Mouse (Mus musculus): ENCODE measurements around the gene Tob1.

Gene Tob1

GRCm38 (mm10) chr11:94229207-94229960 lies 18.1 kb downstream of the Tob1 start:
- DNase-seq (ENCODE audit: inconsistent ontology term), result no peak

DNA sequence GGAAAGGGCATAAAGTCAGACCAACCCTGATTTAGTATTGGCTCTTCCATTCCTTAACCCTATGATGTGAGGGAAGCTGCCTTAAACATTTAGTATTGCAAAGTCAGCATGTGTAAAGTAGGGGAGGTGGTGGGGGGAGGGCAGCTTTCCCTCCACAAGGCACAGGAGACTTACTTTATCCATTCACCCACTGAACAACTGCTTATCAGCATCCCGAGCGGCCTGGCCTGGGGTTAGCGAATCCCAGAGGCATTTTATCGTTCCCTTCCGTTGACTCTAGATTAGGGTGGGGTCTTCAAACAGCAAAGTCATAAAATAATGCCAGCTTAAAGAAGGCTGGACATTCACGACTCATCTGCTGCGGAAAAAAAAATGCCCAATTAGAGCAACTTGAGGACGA lies 19.0 kb downstream of the Tob1 start:
- no peak for DNase-seq (ENCODE audit: inconsistent ontology term)

- peak; percentile 84 for DNase-seq (ENCODE audit: inconsistent ontology term)
Measured at GRCm38 (mm10) chr11:94231821-94232552, 20.7 kb downstream of the Tob1 start.

- peak; percentile 65 for DNase-seq (ENCODE audit: inconsistent ontology term)
Measured at GRCm38 (mm10) chr11:94233405-94233804, 22.2 kb downstream of the Tob1 start.

DNA sequence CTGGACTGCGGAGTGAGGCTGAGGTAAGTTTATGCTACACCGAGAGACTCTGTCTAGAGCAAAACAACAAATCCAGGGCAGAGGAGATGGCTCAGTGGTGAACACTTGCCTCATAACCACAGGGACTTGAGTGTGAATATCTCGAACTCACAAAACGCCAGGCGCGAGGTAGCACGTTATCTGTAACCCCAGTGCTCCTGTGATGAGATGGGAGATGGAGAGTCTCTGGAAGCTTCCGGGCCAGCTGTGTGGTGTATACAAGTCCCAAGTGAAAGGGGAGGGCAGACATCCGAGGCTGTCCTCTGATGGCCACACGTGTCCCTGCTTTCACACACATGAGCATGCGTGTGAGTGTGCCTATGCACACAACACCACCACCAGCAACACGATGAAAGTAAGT lies 23.1 kb downstream of the Tob1 start:
- no peak for DNase-seq (ENCODE audit: inconsistent ontology term)

DNA sequence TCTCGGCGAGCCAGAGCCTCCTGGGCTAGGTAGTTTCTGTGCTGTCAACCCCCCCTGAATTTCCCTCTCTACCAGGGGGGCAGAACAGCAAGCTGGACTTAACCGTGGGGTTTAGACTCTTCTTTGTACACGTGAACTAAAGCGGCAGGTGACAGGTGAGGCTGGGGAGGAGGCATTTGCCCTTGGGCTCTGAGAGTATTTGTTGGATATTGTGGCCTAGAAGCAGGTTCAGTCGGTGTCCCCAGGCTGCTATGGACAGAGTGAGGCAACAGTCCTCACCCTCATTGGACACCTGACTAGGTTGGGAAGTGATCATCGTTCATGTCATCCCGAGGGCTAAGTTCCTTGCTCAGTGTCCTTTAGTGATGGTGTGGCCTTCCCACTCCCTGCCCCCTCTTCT lies 23.6 kb downstream of the Tob1 start:
- DNase-seq (ENCODE audit: inconsistent ontology term), result no peak

- DNase-seq (ENCODE audit: inconsistent ontology term), result peak; percentile 86
Measured at GRCm38 (mm10) chr11:94236074-94236473, 24.8 kb downstream of the Tob1 start.

DNA sequence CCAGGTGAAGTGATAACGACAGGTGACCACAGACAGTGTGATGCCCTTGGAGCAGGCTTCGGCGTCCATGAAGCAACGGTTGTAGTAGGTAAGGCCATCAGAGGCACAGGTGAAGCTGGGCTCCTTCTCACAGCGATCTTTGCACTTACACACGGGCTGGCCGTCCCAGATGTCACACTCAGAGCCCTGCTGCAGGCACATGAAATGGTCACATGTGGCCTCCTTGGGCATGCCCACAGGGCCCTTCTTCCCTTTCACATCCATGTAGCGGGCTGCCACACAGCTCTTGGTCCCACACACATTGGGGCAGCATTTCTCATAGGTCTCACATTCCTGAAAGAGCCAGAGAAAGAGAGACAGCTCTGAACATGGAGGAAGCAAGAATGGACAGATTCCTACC lies 27.5 kb downstream of the Tob1 start:
- no peak for DNase-seq (ENCODE audit: inconsistent ontology term)

- DNase-seq (ENCODE audit: inconsistent ontology term), result peak; percentile 24
Measured at GRCm38 (mm10) chr11:94239706-94240105, 28.5 kb downstream of the Tob1 start.

GRCm38 (mm10) chr11:94242760-94243421 lies 31.6 kb downstream of the Tob1 start:
- peak; percentile 36 for DNase-seq (ENCODE audit: inconsistent ontology term)

DNA sequence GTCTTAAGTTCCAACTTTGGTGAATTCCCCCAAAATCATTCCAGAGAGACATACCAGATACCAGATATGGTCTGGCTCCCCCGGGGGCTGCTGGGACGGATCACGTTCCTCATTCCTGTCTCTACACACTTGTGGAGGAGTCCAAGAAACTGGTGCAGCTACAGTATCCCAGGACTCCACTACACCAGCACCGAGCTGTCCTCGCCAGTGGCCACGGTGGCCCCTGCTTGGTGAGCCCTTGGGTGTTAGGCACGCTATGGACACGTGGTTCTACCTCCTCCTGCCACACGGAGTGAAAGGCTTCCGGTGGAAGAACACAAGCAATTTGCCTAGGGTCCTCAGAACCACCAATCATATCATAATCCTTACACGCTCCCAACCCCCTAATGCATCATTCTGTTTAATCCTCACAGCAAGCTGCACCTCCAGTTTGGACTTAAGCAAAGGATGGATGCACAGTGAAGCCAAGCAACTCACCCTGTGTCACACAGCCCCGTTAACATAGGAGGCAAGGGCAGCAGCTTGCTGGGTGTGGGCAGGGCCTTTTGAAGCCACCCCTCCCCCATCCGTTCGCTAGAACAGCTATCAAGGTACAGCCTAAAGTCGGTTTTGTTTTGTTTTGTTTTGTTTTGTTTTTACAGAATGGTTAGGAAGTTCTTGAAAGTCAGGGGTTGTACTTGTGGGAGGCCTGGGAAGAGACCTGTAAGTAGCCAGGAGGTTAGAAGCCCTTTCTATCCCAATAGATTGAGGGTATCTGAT lies 32.3 kb downstream of the Tob1 start:
- DNase-seq (ENCODE audit: inconsistent ontology term), result no peak

GRCm38 (mm10) chr11:94244385-94244784 lies 33.1 kb downstream of the Tob1 start:
- no peak for DNase-seq (ENCODE audit: inconsistent ontology term)

DNA sequence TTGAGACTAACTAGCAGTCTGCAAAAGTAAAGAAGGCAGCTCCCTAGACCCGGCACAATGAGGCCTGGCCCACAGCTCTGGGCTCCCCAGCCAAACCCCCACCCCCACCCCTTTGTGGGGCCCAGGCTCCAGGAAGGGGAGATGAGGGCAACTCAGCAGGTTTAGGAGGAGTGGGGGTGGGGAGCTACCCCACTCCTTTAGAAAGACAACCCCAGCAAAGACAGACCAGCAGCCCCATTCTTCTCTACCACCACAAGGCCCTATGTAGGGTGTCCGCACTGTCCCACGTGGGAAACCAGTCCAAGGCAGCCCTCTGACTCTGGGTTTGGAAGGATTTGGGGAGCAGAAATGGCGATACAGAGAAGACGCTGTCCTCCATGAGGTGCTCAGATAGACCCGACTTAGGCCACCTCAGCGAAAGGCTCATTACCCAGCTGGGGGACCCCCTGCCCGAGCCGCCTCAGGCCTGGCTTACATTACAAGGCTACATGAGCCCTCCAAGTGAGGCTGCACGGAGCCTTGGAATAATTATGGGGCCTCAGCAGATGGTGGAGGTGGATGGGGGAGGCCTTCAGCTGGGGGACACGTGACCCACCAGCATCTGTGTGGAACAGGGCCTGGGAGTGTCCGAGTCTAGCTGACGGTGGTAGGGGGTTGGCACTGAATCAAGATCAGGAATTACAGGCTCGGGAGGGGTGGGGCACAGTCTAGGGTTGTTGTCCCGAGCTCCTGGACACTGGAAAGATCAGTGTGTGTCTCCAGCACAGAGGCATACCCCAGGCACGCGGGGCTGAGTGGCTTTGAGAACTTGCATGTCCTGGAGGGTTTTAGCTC lies 34.9 kb downstream of the Tob1 start, which contains the start of gene Wfikkn2:
TSS of gene Wfikkn2 (minus strand) at position 51 of the 834 bp plus-strand sequence.
- no peak for DNase-seq (ENCODE audit: inconsistent ontology term)

DNA sequence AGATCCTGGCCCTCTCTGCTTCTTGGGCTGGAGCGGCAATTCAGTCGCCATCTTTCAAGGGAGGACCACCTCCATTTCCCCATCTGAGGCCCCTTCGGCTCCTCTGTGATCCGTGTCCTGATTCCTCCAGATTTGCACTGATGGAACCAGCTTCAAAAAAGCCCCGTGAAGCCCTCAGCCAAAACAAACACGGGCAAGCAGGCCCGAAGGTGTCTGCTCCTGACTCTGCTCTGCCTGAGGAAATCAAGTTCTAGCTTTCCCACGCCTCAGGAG lies 35.5 kb downstream of the Tob1 start:
- DNase-seq (ENCODE audit: inconsistent ontology term), result no peak

GRCm38 (mm10) chr11:94253156-94253555 lies 41.9 kb downstream of the Tob1 start:
- no peak for DNase-seq (ENCODE audit: inconsistent ontology term)

- peak; percentile 47 for DNase-seq (ENCODE audit: inconsistent ontology term)
Measured at GRCm38 (mm10) chr11:94253691-94254090, 42.4 kb downstream of the Tob1 start.

DNA sequence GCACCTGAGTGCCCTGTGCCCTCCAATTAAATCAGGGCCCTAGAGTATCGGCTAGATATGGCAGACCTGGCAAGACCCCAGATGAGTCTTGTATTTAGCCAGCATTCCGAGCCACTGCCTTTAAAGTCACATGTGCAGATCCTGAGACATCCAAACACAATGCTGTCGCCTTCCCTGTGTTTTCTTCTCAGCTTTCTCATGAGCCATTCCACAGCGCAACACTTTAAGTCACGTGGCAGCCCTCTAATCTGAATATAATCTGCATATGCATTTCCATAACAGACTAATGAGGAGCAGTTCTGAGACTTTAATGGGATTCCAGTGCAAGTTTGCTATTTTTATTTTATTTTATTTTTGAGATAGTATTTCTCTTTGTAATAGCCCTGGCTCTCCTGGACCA lies 44.5 kb downstream of the Tob1 start:
- no peak for DNase-seq (ENCODE audit: inconsistent ontology term)

DNA sequence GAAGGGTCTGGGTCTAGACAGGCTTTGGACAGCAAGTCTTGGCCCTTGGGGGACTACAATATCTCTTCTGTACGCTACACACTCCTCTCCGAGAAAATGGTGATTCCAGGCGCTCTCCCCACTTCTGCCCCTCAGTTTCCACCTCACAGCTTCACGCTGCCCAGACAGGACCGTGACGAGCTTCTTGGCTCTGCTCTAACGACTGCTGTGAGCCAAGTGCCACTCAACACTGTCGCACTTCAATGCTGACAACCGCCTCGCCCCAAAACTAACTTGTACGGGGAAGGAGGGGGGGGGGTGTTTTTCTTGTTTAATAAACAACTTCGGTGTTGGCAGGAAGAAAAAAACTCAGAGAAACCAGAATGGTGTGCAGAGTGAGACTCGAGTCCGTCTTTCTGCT lies 46.7 kb downstream of the Tob1 start:
- DNase-seq (ENCODE audit: inconsistent ontology term), result no peak

- no peak for DNase-seq (ENCODE audit: inconsistent ontology term)
Measured at GRCm38 (mm10) chr11:94259814-94260213, 48.6 kb downstream of the Tob1 start.

DNA sequence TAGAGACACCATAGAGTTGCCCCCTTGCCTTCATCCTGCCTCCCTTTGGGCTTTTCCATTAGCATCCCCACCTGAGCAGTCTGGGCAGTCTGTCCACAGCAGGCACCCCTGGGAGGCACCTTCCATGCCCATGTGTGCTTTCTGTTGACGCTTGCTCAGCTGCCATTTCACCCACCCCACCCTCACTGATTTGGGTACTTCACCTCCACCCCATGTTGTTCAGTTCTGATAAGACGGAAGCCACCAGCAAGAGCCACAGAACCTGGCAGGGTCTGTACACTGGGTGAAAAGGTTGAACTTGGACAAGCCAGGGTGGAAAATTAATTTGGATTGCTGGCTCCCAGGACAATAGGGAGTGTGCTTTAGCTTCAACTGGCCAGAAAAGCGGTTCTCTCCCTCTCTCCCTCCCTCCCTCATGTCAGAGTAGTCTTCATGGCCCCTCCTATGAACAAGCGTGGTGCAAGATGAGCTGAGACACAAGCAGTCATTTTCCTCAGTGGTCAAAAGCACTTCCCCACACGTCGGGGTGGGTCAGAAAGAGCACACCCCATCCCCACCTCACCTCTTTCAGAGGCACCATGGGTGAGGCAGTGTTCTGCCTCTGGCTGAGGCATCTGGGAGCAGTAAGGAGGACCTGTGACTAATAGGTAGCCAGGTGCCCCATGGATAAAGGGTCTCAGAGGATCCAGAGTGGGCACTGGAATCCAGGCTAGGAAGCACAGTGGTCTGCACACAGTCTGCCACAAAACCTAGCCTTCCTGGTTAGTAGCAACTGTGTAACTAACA lies 50.5 kb downstream of the Tob1 start:
- no peak for DNase-seq (ENCODE audit: inconsistent ontology term)
